Mouse (Mus musculus): Measurements from ENCODE around the gene Gm49721.
"Not testable (repeated sequence)": the region's sequence is repeated elsewhere in the genome, so short reads cannot be mapped to it uniquely, and the experiment has no call there.

Gene Gm49721

GRCm38 (mm10) chr17:7075519-7075918, 96.8 kb downstream of the Gm49721 start:
- DNase-seq (ENCODE audit: low spot score), result not testable (repeated sequence)

GRCm38 (mm10) chr17:7079558-7079957, 100.9 kb downstream of the Gm49721 start:
- DNase-seq (ENCODE audit: low spot score), result not testable (repeated sequence)

- not testable (repeated sequence) for DNase-seq (ENCODE audit: low spot score)
Observed at GRCm38 (mm10) chr17:7084523-7084922, 105.8 kb downstream of the Gm49721 start.

- not testable (repeated sequence) for DNase-seq (ENCODE audit: low spot score)
Observed at GRCm38 (mm10) chr17:7085469-7086168, 106.9 kb downstream of the Gm49721 start.

GRCm38 (mm10) chr17:7086836-7087235, 108.1 kb downstream of the Gm49721 start:
- DNase-seq (ENCODE audit: low spot score), result not testable (repeated sequence)

Measured in MN1 (cell line).